Mouse (Mus musculus): ENCODE measurements around the gene Cox6a2. TPM values are rescaled to one million over a fixed set of nuclear protein-coding genes. Genes with fewer than 3 reads are reported as not detected.

The Cox6a2 gene
- polyA plus RNA-seq (2015; fragmentation: Nextera tagmentation; extraction: Ambion mirVana), result 0.63 TPM in 1 of 2 replicates, not detected in the other

- Histone ChIP-seq H3K27ac (no peak within 1 kb of the TSS), H3K4me2 (no peak within 1 kb of the TSS), H3K4me3 (no peak within 1 kb of the TSS), H3K9ac (no peak within 1 kb of the TSS), H3K4me1 (no peaks in the 10 kb centered on the region), H3K36me3 (replicated peaks) (no peaks in the 10 kb centered on the region), H3K9me3 (no peaks in the 10 kb centered on the region), H3K27me3 (replicated peaks) (no peaks in the 10 kb centered on the region)
- WGBS, result 82% methylated on average over 6 of the region's 6 CpGs
- no peak for ATAC-seq (replicated peaks)
Measured at GRCm38 (mm10) chr7:128206152-128206551, at the start of gene Cox6a2. Gene Cox6a2 (minus strand): TSS chr7:128206387.

- Histone ChIP-seq H3K9me3 (no peaks in the 10 kb centered on the region), H3K9ac (no peak overlapping the region), H3K27ac (no peak overlapping the region), H3K36me3 (replicated peaks) (no peaks in the 10 kb centered on the region), H3K27me3 (replicated peaks) (0 out of 2 replicates have a peak, but pooled peaks cover 3% of the 10 kb centered on the region), H3K4me2 (no peak overlapping the region), H3K4me3 (no peak overlapping the region), H3K4me1 (peaks cover 14% of the 10 kb centered on the region; the same call in 1 of the 2 replicates)
- 87% methylated on average over 5 of the region's 5 CpGs for WGBS
- no peak for ATAC-seq (replicated peaks)
Measured at GRCm38 (mm10) chr7:128255757-128256156, 49.6 kb upstream of the Cox6a2 start.

GRCm38 (mm10) chr7:128254978-128255377, 48.8 kb upstream of the Cox6a2 start:
- no peak overlapping the region for H3K4me3 ChIP-seq
- WGBS, result 59% methylated on average over 2 of the region's 2 CpGs
- H3K4me1 ChIP-seq, result peaks cover 14% of the 10 kb centered on the region; the same call in 1 of the 2 replicates
- no peak overlapping the region for H3K9ac ChIP-seq
- no peaks in the 10 kb centered on the region for H3K36me3 ChIP-seq (replicated peaks)
- no peak overlapping the region for H3K27ac ChIP-seq
- H3K9me3 ChIP-seq, result no peaks in the 10 kb centered on the region
- no peak for ATAC-seq (replicated peaks)
- no peak overlapping the region for H3K4me2 ChIP-seq
- 0 out of 2 replicates have a peak, but pooled peaks cover 3% of the 10 kb centered on the region for H3K27me3 ChIP-seq (replicated peaks)

- Histone ChIP-seq H3K27ac (no peak overlapping the region), H3K4me1 (peaks cover 15% of the 10 kb centered on the region; the same call in 1 of the 2 replicates), H3K9ac (0 out of 2 replicates have a peak overlapping the region, but pooled peaks have one; percentile 31), H3K27me3 (replicated peaks) (0 out of 2 replicates have a peak, but pooled peaks cover 3% of the 10 kb centered on the region), H3K36me3 (replicated peaks) (no peaks in the 10 kb centered on the region), H3K9me3 (no peaks in the 10 kb centered on the region), H3K4me3 (peak overlapping the region; percentile 37), H3K4me2 (peak overlapping the region; percentile 70)
- no peak; the same call in 1 of the 2 replicates for ATAC-seq (replicated peaks)
- WGBS, result 10% methylated on average over 24 of the region's 24 CpGs
Measured at GRCm38 (mm10) chr7:128252609-128253008, 46.4 kb upstream of the Cox6a2 start.

- Histone ChIP-seq H3K27me3 (replicated peaks) (0 out of 2 replicates have a peak, but pooled peaks cover 3% of the 10 kb centered on the region), H3K4me2 (peak overlapping the region; percentile 70), H3K4me3 (no peak overlapping the region), H3K9me3 (no peaks in the 10 kb centered on the region), H3K36me3 (replicated peaks) (no peaks in the 10 kb centered on the region), H3K9ac (no peak overlapping the region), H3K4me1 (peaks cover 21% of the 10 kb centered on the region; the same call in 1 of the 2 replicates), H3K27ac (no peak overlapping the region)
- no peak for ATAC-seq (replicated peaks)
- WGBS, result 62% methylated on average over 12 of the region's 12 CpGs
Measured at GRCm38 (mm10) chr7:128251946-128252345, 45.8 kb upstream of the Cox6a2 start.

- no peak overlapping the region for H3K4me2 ChIP-seq
- 0 out of 2 replicates have a peak, but pooled peaks cover 3% of the 10 kb centered on the region for H3K27me3 ChIP-seq (replicated peaks)
- H3K36me3 ChIP-seq (replicated peaks), result no peaks in the 10 kb centered on the region
- no peak overlapping the region for H3K9ac ChIP-seq
- peaks cover 32% of the 10 kb centered on the region for H3K4me1 ChIP-seq
- 89% methylated on average over 5 of the region's 5 CpGs for WGBS
- no peak overlapping the region for H3K4me3 ChIP-seq
- no peak overlapping the region for H3K27ac ChIP-seq
- H3K9me3 ChIP-seq, result no peaks in the 10 kb centered on the region
- no peak for ATAC-seq (replicated peaks)
Measured at GRCm38 (mm10) chr7:128249998-128250397, 43.8 kb upstream of the Cox6a2 start.

GRCm38 (mm10) chr7:128248081-128249042, 42.2 kb upstream of the Cox6a2 start:
- Histone ChIP-seq H3K4me2 (peak overlapping the region; percentile 55; the same call in 1 of the 2 replicates), H3K27me3 (replicated peaks) (0 out of 2 replicates have a peak, but pooled peaks cover 3% of the 10 kb centered on the region), H3K4me1 (peaks cover 32% of the 10 kb centered on the region), H3K36me3 (replicated peaks) (no peaks in the 10 kb centered on the region), H3K4me3 (no peak overlapping the region), H3K9me3 (no peaks in the 10 kb centered on the region), H3K27ac (no peak overlapping the region), H3K9ac (no peak overlapping the region)
- WGBS, result 86% methylated on average over 10 of the region's 10 CpGs
- ATAC-seq (replicated peaks), result no peak

GRCm38 (mm10) chr7:128247443-128247842, 41.3 kb upstream of the Cox6a2 start:
- WGBS, result 3% methylated on average over 13 of the region's 13 CpGs
- Histone ChIP-seq H3K4me1 (peaks cover 25% of the 10 kb centered on the region), H3K27ac (peak overlapping the region; percentile 73; the same call in 1 of the 2 replicates), H3K27me3 (replicated peaks) (0 out of 2 replicates have a peak, but pooled peaks cover 3% of the 10 kb centered on the region), H3K4me2 (peak overlapping the region; percentile 55), H3K9me3 (no peaks in the 10 kb centered on the region), H3K9ac (peak overlapping the region; percentile 47; the same call in 1 of the 2 replicates), H3K4me3 (peak overlapping the region; percentile 35), H3K36me3 (replicated peaks) (0 out of 2 replicates have a peak, but pooled peaks cover 3% of the 10 kb centered on the region)
- ATAC-seq (replicated peaks), result peak; percentile 81

GRCm38 (mm10) chr7:128246496-128247391, 40.6 kb upstream of the Cox6a2 start, which contains the start of gene Tgfb1i1:
Gene Tgfb1i1 (plus strand): TSS chr7:128246812.
- H3K4me1 ChIP-seq, result peaks cover 18% of the 10 kb centered on the region
- under 1% methylated on average over 30 of the region's 30 CpGs for WGBS
- peak within 1 kb of the TSS; percentile 47 for H3K9ac ChIP-seq
- H3K4me2 ChIP-seq, result peak within 1 kb of the TSS; percentile 55
- peak within 1 kb of the TSS; percentile 73 for H3K27ac ChIP-seq
- H3K4me3 ChIP-seq, result peak within 1 kb of the TSS; percentile 35
- H3K27me3 ChIP-seq (replicated peaks), result no peaks in the 10 kb centered on the region
- 0 out of 2 replicates have a peak, but pooled peaks cover 4% of the 10 kb centered on the region for H3K36me3 ChIP-seq (replicated peaks)
- peak; percentile 73 for ATAC-seq (replicated peaks)
- H3K9me3 ChIP-seq, result no peaks in the 10 kb centered on the region

- no peaks in the 10 kb centered on the region for H3K27me3 ChIP-seq (replicated peaks)
- no peak overlapping the region for H3K9ac ChIP-seq
- no peak overlapping the region for H3K4me2 ChIP-seq
- no peaks in the 10 kb centered on the region for H3K9me3 ChIP-seq
- H3K4me1 ChIP-seq, result peaks cover 22% of the 10 kb centered on the region
- no peak overlapping the region for H3K4me3 ChIP-seq
- ATAC-seq (replicated peaks), result no peak
- no peak overlapping the region for H3K27ac ChIP-seq
- peaks cover 4% of the 10 kb centered on the region; the same call in 1 of the 2 replicates for H3K36me3 ChIP-seq (replicated peaks)
- 81% methylated on average over 4 of the region's 4 CpGs for WGBS
Measured at GRCm38 (mm10) chr7:128245547-128245946, 39.4 kb upstream of the Cox6a2 start.

GRCm38 (mm10) chr7:128244410-128245025, 38.3 kb upstream of the Cox6a2 start:
- Histone ChIP-seq H3K27ac (no peak overlapping the region), H3K4me2 (no peak overlapping the region), H3K27me3 (replicated peaks) (no peaks in the 10 kb centered on the region), H3K9me3 (no peaks in the 10 kb centered on the region), H3K9ac (no peak overlapping the region), H3K4me3 (no peak overlapping the region), H3K36me3 (replicated peaks) (peaks cover 4% of the 10 kb centered on the region; the same call in 1 of the 2 replicates), H3K4me1 (peaks cover 25% of the 10 kb centered on the region)
- WGBS, result 82% methylated on average over 18 of the region's 18 CpGs
- ATAC-seq (replicated peaks), result no peak
